Mouse (Mus musculus): ENCODE measurements around the gene Il27.

DNA sequence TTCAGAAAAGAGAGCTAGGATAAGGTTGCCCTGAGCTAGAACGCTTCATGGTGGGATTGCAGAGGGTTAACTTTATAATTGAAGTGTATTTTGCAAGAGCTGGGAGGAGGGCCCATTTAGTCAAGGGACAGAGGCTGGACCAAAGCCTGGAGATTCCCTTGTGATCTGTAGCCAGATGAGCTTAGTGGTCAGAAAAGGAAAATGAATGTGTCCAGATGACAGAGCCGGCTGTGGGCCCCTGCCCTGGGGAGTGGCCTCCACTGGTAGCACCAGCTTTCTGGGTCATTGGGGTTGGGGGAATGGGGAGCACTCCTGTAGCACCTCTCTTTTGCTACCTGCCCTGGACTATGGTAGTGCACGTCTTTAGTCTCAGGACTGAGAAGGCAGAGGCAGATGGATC is 12.3 kb upstream of the Il27 start:
- TF ChIP-seq POLR2A (IDR thresholded peaks at IDR 0.05; ENCODE audit: borderline replicate concordance, insufficient read depth, low read length) (no peak), CTCF (IDR thresholded peaks at IDR 0.05; ENCODE audit: borderline replicate concordance, insufficient read depth, low read depth, low read length) (no peak)

Data from cerebellum, adult 2 months (tissue).